Mouse (Mus musculus) heart, adult 2 months (tissue): ENCODE data around the gene Cnmd.

ENCODE experiments used
- CTCF ChIP-seq: fragments of 200-600 bp; IDR thresholded peaks from 2 replicates; pipeline ENCODE4 v1.8.1; 2022; ENCODE audit warnings: antibody characterized with exemption, mild to moderate bottlenecking, moderate library complexity
- POLR2A ChIP-seq: fragments of 200-500 bp; IDR thresholded peaks from 2 replicates; pipeline ENCODE4 v1.6.1; 2011; ENCODE audit warnings: mild to moderate bottlenecking, low read depth, low read length, control low read depth; ENCODE audit not compliant: insufficient read depth

DNA sequence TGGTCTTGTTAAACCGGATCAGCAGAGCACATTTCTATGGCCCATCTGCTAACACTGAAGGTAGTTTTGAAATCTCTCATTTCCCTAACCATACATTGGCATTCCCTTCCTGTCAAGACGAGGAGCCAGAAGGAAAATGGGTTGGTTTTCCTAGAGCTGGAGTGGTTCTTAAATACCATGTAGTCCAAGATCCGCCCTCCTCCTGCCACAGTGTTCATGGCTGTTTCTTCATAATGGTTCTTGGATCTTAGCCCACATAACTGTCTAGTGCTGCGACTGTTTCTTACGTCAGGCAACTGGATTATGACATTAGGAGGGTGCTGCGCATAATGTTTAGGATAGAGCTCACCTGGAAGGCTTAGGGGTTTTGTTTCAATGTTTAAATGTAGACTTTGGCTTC lies 29.6 kb downstream of the Cnmd start:
- TF ChIP-seq CTCF: no peak
- no peak for TF ChIP-seq POLR2A
